Mouse (Mus musculus) naive thymus-derived CD4-positive, alpha-beta T cell, adult 2 months (primary cell): Measurements from ENCODE around the gene Ccdc65.
A peak's percentile ranks its signal among the peaks of the same experiment; 100 is the strongest.

Source experiments
- DNase-seq: peaks from one replicate; pipeline ENCODE4 v3.0.0-alpha.2; 2011; ENCODE audit warnings: low read depth

Gene Ccdc65

DNA sequence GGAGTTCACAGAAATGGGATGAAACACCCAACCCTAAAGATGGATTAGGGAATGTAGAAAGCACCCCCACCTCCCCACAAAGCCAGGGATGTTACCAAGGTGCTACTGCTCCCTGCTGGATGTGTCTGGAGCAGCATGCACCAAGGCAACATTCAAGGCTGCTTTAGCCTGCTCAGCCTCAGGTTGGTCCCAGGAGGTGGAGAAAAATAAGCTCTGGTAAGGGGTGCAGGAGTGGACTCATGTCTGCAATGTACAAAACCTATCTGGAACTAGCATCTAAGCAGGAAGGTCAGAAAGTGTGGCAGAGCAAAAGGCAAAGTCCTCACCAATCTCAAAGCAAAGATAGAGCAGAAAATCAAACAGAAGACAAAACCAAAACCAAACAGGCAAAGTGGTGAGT, 29.9 kb downstream of the Ccdc65 start:
- no peak for DNase-seq

DNA sequence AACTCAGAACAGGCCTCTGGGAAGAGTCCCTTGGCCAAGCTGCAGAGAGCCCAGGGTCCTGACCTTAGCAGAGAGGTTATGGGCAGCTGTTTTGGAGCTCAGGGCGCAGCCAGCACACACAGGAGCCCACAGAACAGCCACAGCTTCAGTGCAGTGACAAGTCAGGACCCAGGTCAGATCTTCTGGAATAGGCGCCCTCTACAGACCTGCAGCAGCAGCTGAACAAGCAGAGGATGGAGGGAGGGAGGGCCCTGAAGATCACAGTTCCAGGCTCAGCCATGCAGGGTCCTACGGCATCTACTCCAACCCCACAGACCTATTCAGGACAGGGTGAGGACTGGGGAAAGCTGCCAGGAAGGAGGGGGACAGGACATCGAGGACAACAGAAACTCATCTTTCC, 30.8 kb downstream of the Ccdc65 start:
- DNase-seq = no peak

DNA sequence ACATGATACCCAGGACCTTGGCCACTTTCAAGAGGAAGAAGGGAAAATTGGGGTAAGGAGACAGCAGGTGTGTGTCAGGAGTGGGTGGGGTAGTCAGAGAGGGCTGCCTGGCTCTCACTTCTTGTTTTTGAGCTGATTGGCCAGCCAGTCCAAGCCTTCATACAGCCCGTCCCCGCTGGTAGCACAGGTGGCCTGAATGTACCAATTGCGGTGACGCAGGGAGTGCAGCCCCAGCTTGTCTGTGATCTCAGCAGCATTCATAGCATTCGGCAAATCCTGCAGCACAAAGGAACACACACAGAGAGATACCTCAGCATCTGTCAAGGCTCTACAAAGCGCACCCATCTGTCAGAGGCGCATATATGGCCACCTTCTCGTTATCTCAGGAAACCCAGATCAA, 32.2 kb downstream of the Ccdc65 start:
- no peak for DNase-seq

DNA sequence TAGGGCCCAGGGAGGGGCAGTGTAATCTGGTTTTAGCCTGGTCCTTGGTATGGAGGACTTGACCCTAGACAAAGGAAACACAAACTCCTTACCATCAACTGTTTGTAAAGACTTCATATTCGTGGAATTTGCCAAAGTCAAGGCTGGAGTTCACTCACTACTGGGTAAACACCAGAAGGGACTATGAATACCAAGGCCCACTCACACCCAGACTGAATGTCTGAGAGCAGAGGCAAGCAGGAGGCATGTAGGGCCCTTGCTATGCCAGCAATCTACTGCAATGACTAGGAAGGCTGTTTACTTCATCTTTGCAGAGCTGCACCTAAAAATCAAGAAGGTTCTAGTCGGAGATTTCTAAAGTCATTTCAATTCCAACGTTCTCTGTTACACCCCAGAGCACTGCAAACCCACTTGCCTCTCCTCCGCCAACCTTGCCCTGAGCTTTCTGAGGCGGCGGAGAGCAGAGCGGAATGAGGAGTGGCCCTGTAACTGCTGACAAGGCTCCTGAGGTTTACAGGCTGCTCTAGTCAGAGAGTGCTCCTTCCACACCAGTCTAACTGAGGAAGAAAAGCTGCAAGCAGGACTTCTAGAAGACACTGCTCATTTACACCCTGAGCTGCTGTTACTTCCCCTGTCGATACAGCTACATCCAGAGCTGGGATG, 34.9 kb downstream of the Ccdc65 start:
- no peak for DNase-seq

DNA sequence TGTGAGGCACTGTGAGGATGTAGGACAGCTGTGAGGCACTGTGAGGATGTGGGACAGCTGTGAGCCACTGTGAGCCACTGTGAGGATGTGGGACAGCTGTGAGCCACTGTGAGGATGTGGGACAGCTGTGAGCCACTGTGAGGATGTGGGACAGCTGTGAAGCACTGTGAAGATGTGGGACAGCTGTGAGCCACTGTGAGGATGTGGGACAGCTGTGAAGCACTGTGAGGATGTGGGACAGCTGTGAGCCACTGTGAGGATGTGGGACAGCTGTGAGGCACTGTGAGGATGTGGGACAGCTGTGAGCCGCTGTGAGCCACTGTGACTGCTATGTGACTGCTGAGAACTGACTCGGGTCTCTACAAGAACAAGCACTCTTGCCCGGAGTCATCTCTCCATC, 35.9 kb downstream of the Ccdc65 start:
- peak; percentile 53 for DNase-seq

DNA sequence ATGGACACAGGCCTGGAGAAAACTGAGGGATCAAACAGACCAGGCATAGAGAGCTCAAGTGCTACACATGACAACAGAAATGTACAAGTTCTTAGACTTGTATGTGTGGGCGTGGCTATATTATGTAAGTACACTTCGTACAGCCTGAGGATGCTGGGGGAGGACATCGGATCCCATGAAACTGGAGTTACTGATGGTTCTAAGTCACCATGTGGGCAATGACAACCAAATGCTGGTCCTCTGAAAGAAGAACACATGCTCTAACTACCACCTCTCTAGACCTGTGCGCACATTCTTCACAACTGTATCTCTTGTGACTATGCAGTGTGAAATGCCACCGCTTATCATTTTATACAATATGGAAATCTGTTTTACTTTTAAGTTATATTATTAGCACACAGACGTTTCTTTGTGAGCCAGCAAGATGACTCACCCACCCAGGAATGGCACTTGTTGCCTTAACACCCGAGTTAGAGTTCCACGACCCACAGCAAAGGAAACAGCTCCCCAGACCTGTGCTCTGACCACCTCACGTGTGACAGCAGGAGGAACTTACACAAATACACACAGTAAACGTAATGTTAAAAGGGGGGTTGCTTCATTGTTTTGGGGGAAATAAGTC, 38.4 kb downstream of the Ccdc65 start:
- no peak for DNase-seq

DNA sequence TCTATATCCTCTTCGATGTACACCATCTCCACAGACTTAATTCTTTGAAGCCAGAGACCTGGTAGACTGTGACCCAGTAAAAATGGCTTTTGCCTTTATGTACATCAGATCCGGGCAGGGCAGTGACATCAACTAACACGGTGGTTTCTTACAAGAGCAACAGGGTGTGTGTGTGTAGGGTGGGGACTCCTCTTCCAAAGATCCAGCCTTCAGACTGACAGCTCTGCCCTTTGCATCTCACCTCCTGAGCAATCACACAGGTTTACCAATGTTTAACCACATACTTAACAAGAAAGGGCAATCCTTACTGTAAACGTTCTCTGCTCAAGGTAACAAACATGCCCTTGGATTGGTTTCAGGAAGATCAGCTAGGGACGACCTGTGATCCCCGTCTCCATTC, 39.3 kb downstream of the Ccdc65 start:
- no peak for DNase-seq

DNA sequence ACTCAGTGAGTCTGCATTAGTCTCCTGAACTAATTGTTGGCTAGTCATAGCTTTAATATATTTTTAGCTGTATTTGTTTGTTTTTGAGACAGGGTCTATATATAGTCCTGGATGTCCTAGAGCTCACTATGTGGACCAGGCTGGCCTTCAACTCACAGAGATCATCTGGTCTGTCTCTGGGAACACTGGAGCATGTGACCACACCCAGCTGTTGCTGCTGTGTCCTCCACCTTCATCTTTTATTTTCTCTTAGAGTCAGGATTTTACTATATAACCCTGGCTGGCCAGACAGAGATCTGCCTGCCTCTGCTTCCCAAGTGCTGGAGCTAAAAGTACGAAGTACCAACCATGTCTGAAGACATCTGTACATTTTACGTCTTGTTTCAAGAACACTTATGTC, 41.1 kb downstream of the Ccdc65 start:
- DNase-seq = no peak

DNA sequence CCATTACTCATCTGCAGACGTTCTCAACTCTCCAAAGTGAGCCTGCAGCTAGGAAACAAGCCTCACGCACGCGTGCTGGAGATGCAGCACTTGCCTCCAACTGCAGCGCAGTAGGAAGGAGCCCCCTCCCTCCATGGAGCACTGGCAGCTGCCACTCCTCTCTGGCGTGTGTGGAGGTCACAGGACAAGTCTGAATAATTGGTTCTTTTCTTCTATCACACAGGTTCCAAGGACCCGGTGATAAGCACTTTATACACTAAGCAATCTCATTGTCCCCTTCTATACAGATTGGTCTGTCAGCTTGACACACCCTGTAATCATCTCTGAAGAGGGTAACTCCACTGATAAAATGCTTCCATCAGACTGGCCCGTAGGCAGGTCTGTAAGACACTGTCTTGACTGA, 45.0 kb downstream of the Ccdc65 start:
- no peak for DNase-seq

DNA sequence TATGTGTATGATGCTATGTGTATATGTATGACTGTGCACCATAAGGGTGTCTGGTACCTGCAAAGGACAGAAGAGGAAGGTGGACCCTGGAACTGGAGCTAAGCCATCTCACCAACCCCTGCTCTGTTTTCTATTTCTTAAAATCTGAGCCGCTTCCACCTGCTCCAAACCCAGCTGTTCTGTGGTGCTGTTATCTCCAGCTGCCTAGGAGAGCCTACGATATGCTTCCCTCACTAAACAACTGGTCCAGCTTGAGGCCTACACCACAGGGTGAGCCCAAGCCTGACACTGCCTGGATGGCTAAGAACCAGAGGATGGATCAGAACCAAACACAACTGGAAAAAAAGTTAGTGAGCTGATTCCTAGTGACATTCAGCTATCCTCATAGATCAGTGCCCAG, 46.1 kb downstream of the Ccdc65 start:
- DNase-seq = no peak

DNA sequence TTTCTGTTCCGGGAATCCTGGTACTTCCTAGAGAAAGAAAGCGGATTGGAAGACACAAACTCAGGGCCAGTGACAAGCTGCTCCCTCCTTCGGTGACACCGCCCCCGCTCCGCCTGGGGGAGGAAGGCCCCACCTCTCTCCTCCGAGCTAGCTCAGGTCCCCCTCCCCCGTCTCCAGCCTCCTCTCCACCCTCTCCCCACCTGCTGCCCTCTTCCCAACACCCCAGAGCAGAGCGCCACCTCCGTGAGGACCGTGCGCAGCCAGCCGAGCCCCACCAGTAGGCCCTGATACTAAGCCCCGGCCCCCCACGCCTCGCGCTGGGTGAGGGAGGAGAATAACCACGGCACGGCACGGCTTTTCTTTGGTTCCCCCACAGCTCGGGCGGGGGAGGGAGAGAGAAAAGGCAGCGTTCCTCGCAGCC, 54.2 kb downstream of the Ccdc65 start:
- DNase-seq = peak; percentile 73

DNA sequence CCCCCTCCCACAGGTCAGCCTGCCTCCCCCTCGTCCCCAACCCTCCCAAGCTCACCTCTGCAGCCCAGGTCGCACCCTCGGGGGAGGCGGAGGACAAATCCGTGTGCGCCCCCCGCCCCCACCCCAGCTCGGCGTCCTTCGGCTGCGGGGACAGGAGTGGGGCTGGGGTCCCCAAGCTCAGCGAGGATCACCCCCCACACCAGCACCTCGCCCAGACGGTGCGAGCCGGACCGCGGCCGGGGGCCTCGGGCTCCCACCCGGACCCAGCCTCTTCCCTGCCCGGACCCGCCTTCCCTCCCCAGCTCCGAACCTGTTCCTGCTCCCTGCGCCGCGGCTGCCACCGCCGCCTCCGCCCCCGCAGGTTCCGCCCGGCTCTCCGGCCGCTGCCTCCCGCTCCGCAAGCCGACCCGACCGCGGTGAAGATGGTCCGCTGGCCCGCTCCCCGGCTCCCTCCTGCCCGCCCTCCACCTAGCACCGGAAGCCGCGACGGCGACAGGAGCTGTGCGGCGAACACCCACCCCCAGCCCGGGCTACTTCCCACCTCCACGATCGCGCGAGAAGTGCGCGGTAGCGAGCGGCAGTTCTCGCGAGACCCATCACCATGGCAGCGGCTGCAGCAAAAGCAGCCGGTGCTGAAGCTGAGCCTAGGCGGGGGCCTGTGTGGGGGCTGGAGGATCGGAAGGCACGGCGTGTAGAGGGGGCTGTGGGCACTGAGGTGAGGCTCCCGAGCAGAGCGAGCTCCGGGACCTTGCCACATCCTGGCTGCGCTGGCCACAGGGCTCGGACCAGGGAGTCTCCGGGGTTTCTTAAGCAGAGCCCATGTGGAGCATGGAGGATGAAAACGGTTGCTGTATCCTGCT, 54.9 kb downstream of the Ccdc65 start, which contains the start of gene Arf3:
Gene Arf3, minus strand, starts transcription at position 545 of the 860 bp plus-strand sequence.
- peak; percentile 97 for DNase-seq

DNA sequence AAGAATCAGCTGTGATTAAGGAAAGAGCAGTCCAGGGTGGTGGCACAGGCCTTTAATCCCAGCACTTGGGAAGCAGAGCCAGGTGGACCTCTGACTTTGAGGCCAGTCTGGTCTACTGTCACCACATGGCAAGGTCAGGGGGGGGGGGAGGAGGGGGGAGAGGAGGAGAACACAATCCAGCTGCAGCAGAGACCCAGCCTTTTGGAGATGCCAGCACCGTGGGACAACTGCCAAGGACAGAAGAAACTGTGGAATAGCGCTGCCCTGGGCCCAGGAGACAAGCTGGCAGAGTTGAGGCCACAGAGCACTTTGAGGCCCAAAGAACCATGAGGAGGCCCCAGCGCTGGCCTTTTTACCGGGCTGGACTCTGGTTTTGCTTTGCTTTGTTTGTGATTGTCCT, 57.9 kb downstream of the Ccdc65 start:
- no peak for DNase-seq

DNA sequence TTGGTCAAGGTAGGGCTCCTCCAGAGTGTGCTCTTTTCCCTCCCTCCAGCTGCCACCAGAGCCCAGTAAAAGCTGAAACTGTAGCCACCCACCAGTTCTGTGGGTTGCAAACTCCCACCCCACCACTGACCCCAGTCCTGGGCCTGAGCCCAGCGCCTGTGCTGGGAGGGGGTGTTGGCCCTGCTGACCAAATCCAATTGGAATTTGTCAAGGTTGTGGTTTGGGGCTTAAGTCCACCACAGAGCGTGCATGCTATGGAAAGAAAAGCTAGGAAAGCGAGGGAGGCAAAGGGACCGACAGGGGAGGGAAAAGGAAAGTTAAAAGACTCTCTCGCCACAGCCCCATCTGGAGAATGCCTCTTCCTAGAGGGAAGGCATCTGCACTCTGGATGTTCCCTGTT, 60.3 kb downstream of the Ccdc65 start:
- no peak for DNase-seq

DNA sequence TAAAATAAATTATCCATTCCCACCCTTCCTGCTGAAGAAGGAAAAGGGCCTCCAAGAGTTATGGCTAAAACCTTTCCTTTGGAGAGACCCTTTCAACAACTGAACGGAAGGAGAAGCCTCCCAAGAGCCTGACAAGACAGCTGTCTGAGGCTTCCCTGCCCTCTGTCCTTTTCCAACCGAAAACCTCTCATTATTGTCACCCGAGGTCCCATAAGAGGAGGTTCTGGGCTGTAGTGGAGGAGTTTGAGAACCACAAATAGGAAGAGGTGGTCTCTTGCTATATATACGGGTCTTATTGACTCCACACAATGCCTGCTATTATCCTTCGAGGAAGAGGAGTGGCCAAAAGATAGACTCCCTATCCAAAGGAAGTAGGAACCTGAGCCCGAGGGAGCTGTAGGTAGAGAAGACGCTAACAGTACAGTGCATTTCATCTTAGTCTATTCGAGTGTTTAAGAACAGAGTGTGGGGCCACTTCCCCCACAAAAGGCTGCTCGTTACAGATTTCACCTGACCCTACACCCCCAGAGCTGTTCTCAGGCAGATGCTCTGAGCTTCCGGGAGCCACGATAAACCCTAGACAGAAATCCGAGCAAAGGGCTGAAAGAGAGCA, 63.9 kb downstream of the Ccdc65 start:
- no peak for DNase-seq

DNA sequence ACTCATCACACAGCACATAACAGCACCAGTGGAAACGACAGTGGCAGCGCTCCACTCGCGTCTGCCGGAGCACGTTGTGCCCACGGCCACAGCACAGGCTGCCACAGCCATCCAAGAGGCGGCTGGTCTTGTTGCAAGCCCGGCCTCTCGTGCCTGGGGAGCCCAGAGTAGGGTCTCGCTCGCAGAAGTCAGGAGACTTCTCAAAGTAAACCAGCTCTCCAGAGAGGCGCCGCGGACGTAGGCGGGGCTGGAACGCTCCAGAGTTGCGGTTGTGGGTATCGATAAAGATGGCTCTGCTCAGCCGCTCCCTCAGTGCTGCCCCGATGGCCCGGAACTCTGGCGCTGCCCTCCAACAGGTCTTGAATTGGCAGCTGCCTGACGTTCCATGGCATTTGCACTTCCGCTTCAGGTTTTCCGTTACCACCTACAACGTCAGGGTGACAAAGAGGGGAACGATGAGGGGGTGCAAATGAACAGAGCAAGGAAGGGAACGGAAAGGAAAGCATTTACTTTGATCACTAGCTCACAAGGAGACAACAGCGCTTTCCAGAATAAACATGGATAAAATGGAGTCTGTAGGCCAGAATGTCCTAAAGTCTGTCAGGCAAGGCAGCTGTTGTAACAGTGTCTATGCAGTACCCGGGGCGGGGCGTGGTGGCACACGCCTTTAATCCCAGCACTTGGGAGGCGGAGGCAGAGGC, 64.7 kb downstream of the Ccdc65 start:
- peak; percentile 78 for DNase-seq
